Comparison of ENCODE assay signal across 16 mouse cellular contexts in genomic region chr1:89922282-89922681, GRCm38 (mm10). TPM values are rescaled to one million over a fixed set of nuclear protein-coding genes. Genes with fewer than 3 reads are reported as not detected.
A peak's percentile ranks its signal among the peaks of the same experiment; 100 is the strongest.
DNase-seq lines count a peak whose midpoint lies in the region; ATAC-seq lines count a peak whose summit lies in the region.
"Had no signal": no experiment of that assay in that cellular context is flagged by ENCODE, and none has a peak within 500 bp of the region (broad histone marks: within the 10 kb centered on the region; RNA-seq: fewer than 3 reads in every experiment).

No protein-coding gene starts in this region.

- WGBS in kidney, embryonic 15.5 days = 2% methylated on average over 7 of the region's 7 CpGs
- WGBS in hindbrain, embryonic 15.5 days = 3% methylated on average over 7 of the region's 7 CpGs
- WGBS in midbrain, embryonic 16.5 days = 1% methylated on average over 7 of the region's 7 CpGs

- no peak for DNase-seq in kidney, adult 11 months
- peak; percentile 52 for DNase-seq in embryo, embryonic 9.5 days (ENCODE audit: extremely low spot score)
- no peak for DNase-seq in c-Kit-positive CD71-positive TER-119-positive erythroid progenitor cells, embryonic 14.5 days (ENCODE audit: low spot score)
- no peak for DNase-seq in left cerebral cortex, adult 8-10 months (ENCODE audit: low spot score in 2 of 2)
- DNase-seq: adrenal gland, postnatal 25 days; cerebellum, adult 11-12 months; heart, adult 18-20 months; lung, postnatal 4 days had no signal

- no peak overlapping the region for H3K27ac ChIP-seq in kidney, embryonic 15.5 days
- H3K27ac ChIP-seq in hindbrain, embryonic 15.5 days (replicated peaks) = no peak overlapping the region
- H3K27ac ChIP-seq in midbrain, embryonic 16.5 days (ENCODE audit: low read length) = no peak overlapping the region
- H3K27ac ChIP-seq: limb, embryonic 13.5 days had no signal

- H3K4me2 ChIP-seq in kidney, embryonic 15.5 days = peak overlapping the region; percentile 48; the same call in 1 of the 2 replicates
- H3K4me2 ChIP-seq in hindbrain, embryonic 15.5 days = peak overlapping the region; percentile 51
- peak overlapping the region; percentile 43; the same call in 1 of the 2 replicates for H3K4me2 ChIP-seq in midbrain, embryonic 16.5 days (ENCODE audit: low read length)

- no peak for ATAC-seq in kidney, embryonic 15.5 days (replicated peaks; ENCODE audit: low FRiP score)
- no peak for ATAC-seq in hindbrain, embryonic 15.5 days (ENCODE audit: low FRiP score, low read depth)
- ATAC-seq in midbrain, embryonic 16.5 days = no peak
- ATAC-seq: intestine, embryonic 16.5 days had no signal

- no peak overlapping the region for H3K4me3 ChIP-seq in kidney, embryonic 15.5 days (replicated peaks)
- no peak overlapping the region for H3K4me3 ChIP-seq in hindbrain, embryonic 15.5 days
- no peak overlapping the region for H3K4me3 ChIP-seq in midbrain, embryonic 16.5 days (ENCODE audit: low read depth, low read length)

- peaks cover 39% of the 10 kb centered on the region for H3K4me1 ChIP-seq in kidney, embryonic 15.5 days
- peaks cover 47% of the 10 kb centered on the region for H3K4me1 ChIP-seq in hindbrain, embryonic 15.5 days (replicated peaks)
- peaks cover 15% of the 10 kb centered on the region for H3K4me1 ChIP-seq in midbrain, embryonic 16.5 days (ENCODE audit: control insufficient read depth, insufficient read depth, low read length)

- H3K36me3 ChIP-seq in kidney, embryonic 15.5 days = no peaks in the 10 kb centered on the region
- no peaks in the 10 kb centered on the region for H3K36me3 ChIP-seq in hindbrain, embryonic 15.5 days
- H3K36me3 ChIP-seq in midbrain, embryonic 16.5 days (ENCODE audit: control insufficient read depth, insufficient read depth, low read length) = no peaks in the 10 kb centered on the region
- H3K36me3 ChIP-seq: limb, embryonic 13.5 days had no signal

- peaks cover 100% of the 10 kb centered on the region for H3K27me3 ChIP-seq in kidney, embryonic 15.5 days
- H3K27me3 ChIP-seq in hindbrain, embryonic 15.5 days = peaks cover 87% of the 10 kb centered on the region
- peaks cover 86% of the 10 kb centered on the region for H3K27me3 ChIP-seq in midbrain, embryonic 16.5 days (ENCODE audit: control insufficient read depth, insufficient read depth, low read depth, low read length)

- no peak overlapping the region for H3K9ac ChIP-seq in kidney, embryonic 15.5 days
- no peak overlapping the region for H3K9ac ChIP-seq in hindbrain, embryonic 15.5 days
- H3K9ac ChIP-seq in midbrain, embryonic 16.5 days (ENCODE audit: low read depth, low read length) = no peak overlapping the region
- H3K9ac ChIP-seq: limb, embryonic 13.5 days had no signal

- no peaks in the 10 kb centered on the region for H3K9me3 ChIP-seq in kidney, embryonic 15.5 days (replicated peaks)
- H3K9me3 ChIP-seq in hindbrain, embryonic 15.5 days = no peaks in the 10 kb centered on the region
- no peaks in the 10 kb centered on the region for H3K9me3 ChIP-seq in midbrain, embryonic 16.5 days (replicated peaks; ENCODE audit: control insufficient read depth, low read length, poor library complexity, severe bottlenecking)
- H3K9me3 ChIP-seq: limb, embryonic 13.5 days had no signal

RNA-seq across cellular contexts. Expression of gene Gbx2, which starts 8.7 kb away (rescaled TPM):
- 0.10 TPM in 1 of 2 replicates, not detected in the other for polyA plus RNA-seq in kidney, embryonic 15.5 days (2015; fragmentation: Nextera tagmentation; extraction: Ambion mirVana)
- 38.3 and 42.6 TPM in 2 replicates for polyA plus RNA-seq in hindbrain, embryonic 15.5 days (2015; fragmentation: Nextera tagmentation; extraction: Ambion mirVana)
- 29.7 and 62.2 TPM in 2 replicates for polyA plus RNA-seq in midbrain, embryonic 16.5 days (2015; fragmentation: Nextera tagmentation; extraction: Ambion mirVana)
- under 1 TPM; 0.53 to 0.76 (median 0.61) TPM for total RNA-seq in left cerebral cortex, adult 8-10 months (2022)
- total RNA-seq: adrenal gland, postnatal 25 days; heart, adult 18-20 months; neutrophil, adult 5-6 weeks had no signal
- polyA plus RNA-seq: frontal cortex, adult 2 months; testis, adult 2 months had no signal

Comparison
In these comparisons a context has a peak if more than half of its experiments do, and no peak if none do; other contexts are left out.
1. RNA of gene Gbx2, which starts 8.7 kb away (polyA plus RNA-seq): 38.3 to 42.6 TPM in hindbrain, embryonic 15.5 days and 29.7 to 62.2 TPM in midbrain, embryonic 16.5 days; 0.10 TPM in kidney, embryonic 15.5 days; every median in the first group is over 10 times any median in the second.
2. Peak in every context shown above with its lines, with median percentiles within 50 percentile points of each other: H3K4me2 ChIP-seq.